Mouse (Mus musculus): ENCODE measurements around the gene Slc52a3. TPM values are rescaled to one million over a fixed set of nuclear protein-coding genes. Genes with fewer than 3 reads are reported as not detected.

Gene Slc52a3
- 0.95 and 1.4 TPM in 2 replicates for polyA plus RNA-seq (2012; rRNA removed)

- DNase-seq (ENCODE audit: low read depth) = peak; percentile 66
- TF ChIP-seq CTCF (IDR thresholded peaks at IDR 0.05; ENCODE audit: borderline replicate concordance, extremely low read depth, insufficient read depth, insufficient read length) = peak; percentile 93
- no peak for TF ChIP-seq POLR2A (IDR thresholded peaks at IDR 0.05; ENCODE audit: borderline replicate concordance, extremely low read depth, insufficient read depth, insufficient read length, poor library complexity, severe bottlenecking)
These were observed at the start of gene Slc52a3 for GRCm38 (mm10) chr2:151996229-151997189. Gene Slc52a3, plus strand, starts transcription at chr2:151996511.

GRCm38 (mm10) chr2:151947617-151948016 lies 48.7 kb upstream of the Slc52a3 start:
- TF ChIP-seq POLR2A (IDR thresholded peaks at IDR 0.05; ENCODE audit: borderline replicate concordance, extremely low read depth, insufficient read depth, insufficient read length, poor library complexity, severe bottlenecking) (no peak), CTCF (IDR thresholded peaks at IDR 0.05; ENCODE audit: borderline replicate concordance, extremely low read depth, insufficient read depth, insufficient read length) (no peak)
- no peak for DNase-seq (ENCODE audit: low read depth)

GRCm38 (mm10) chr2:151948311-151948710 lies 48.0 kb upstream of the Slc52a3 start:
- no peak for DNase-seq (ENCODE audit: low read depth)
- no peak for TF ChIP-seq POLR2A (IDR thresholded peaks at IDR 0.05; ENCODE audit: borderline replicate concordance, extremely low read depth, insufficient read depth, insufficient read length, poor library complexity, severe bottlenecking)
- no peak for TF ChIP-seq CTCF (IDR thresholded peaks at IDR 0.05; ENCODE audit: borderline replicate concordance, extremely low read depth, insufficient read depth, insufficient read length)

- peak; percentile 68 for DNase-seq (ENCODE audit: low read depth)
- TF ChIP-seq POLR2A (IDR thresholded peaks at IDR 0.05; ENCODE audit: borderline replicate concordance, extremely low read depth, insufficient read depth, insufficient read length, poor library complexity, severe bottlenecking) (no peak), CTCF (IDR thresholded peaks at IDR 0.05; ENCODE audit: borderline replicate concordance, extremely low read depth, insufficient read depth, insufficient read length) (no peak)
These were observed 47.1 kb upstream of the Slc52a3 start for GRCm38 (mm10) chr2:151949082-151949774.

GRCm38 (mm10) chr2:151953665-151954064 lies 42.6 kb upstream of the Slc52a3 start:
- DNase-seq (ENCODE audit: low read depth) = no peak
- TF ChIP-seq POLR2A (IDR thresholded peaks at IDR 0.05; ENCODE audit: borderline replicate concordance, extremely low read depth, insufficient read depth, insufficient read length, poor library complexity, severe bottlenecking) = no peak
- no peak for TF ChIP-seq CTCF (IDR thresholded peaks at IDR 0.05; ENCODE audit: borderline replicate concordance, extremely low read depth, insufficient read depth, insufficient read length)

GRCm38 (mm10) chr2:151956500-151957137 lies 39.7 kb upstream of the Slc52a3 start:
- DNase-seq (ENCODE audit: low read depth) = peak; percentile 63
- TF ChIP-seq POLR2A (IDR thresholded peaks at IDR 0.05; ENCODE audit: borderline replicate concordance, extremely low read depth, insufficient read depth, insufficient read length, poor library complexity, severe bottlenecking) (no peak), CTCF (IDR thresholded peaks at IDR 0.05; ENCODE audit: borderline replicate concordance, extremely low read depth, insufficient read depth, insufficient read length) (no peak)

GRCm38 (mm10) chr2:151959274-151959673 lies 37.0 kb upstream of the Slc52a3 start:
- TF ChIP-seq POLR2A (IDR thresholded peaks at IDR 0.05; ENCODE audit: borderline replicate concordance, extremely low read depth, insufficient read depth, insufficient read length, poor library complexity, severe bottlenecking) (no peak), CTCF (IDR thresholded peaks at IDR 0.05; ENCODE audit: borderline replicate concordance, extremely low read depth, insufficient read depth, insufficient read length) (no peak)
- DNase-seq (ENCODE audit: low read depth) = no peak

GRCm38 (mm10) chr2:151961284-151962196 lies 34.8 kb upstream of the Slc52a3 start:
- TF ChIP-seq POLR2A (IDR thresholded peaks at IDR 0.05; ENCODE audit: borderline replicate concordance, extremely low read depth, insufficient read depth, insufficient read length, poor library complexity, severe bottlenecking) (no peak), CTCF (IDR thresholded peaks at IDR 0.05; ENCODE audit: borderline replicate concordance, extremely low read depth, insufficient read depth, insufficient read length) (no peak)
- DNase-seq (ENCODE audit: low read depth) = peak; percentile 53

- peak; percentile 91 for DNase-seq (ENCODE audit: low read depth)
- TF ChIP-seq CTCF (IDR thresholded peaks at IDR 0.05; ENCODE audit: borderline replicate concordance, extremely low read depth, insufficient read depth, insufficient read length) = no peak
- no peak for TF ChIP-seq POLR2A (IDR thresholded peaks at IDR 0.05; ENCODE audit: borderline replicate concordance, extremely low read depth, insufficient read depth, insufficient read length, poor library complexity, severe bottlenecking)
These were observed 33.8 kb upstream of the Slc52a3 start for GRCm38 (mm10) chr2:151962474-151962873.

GRCm38 (mm10) chr2:151963319-151963718 lies 33.0 kb upstream of the Slc52a3 start:
- TF ChIP-seq CTCF (IDR thresholded peaks at IDR 0.05; ENCODE audit: borderline replicate concordance, extremely low read depth, insufficient read depth, insufficient read length) = no peak
- no peak for TF ChIP-seq POLR2A (IDR thresholded peaks at IDR 0.05; ENCODE audit: borderline replicate concordance, extremely low read depth, insufficient read depth, insufficient read length, poor library complexity, severe bottlenecking)
- no peak for DNase-seq (ENCODE audit: low read depth)

Measured in brain, embryonic 14.5 days (tissue).